Mouse (Mus musculus): ENCODE data around the gene Nsdhl.

Gene Nsdhl
- long read RNA-seq, experiment 1, transcript Nsdhl-201 (8 exons, 2,168 nt), result major isoform, 10 of 13 reads
- long read RNA-seq, experiment 1, partial matches to known transcripts, result 1 of 13 reads
- long read RNA-seq, experiment 1, other reads (novel, unspliced or antisense), result 2 of 13 reads
- long read RNA-seq, experiment 2, transcript Nsdhl-201 (8 exons, 2,168 nt), result major isoform, 28 of 35 reads
- long read RNA-seq, experiment 2, partial matches to known transcripts, result 5 of 35 reads
- long read RNA-seq, experiment 2, other reads (novel, unspliced or antisense), result 2 of 35 reads

DNA sequence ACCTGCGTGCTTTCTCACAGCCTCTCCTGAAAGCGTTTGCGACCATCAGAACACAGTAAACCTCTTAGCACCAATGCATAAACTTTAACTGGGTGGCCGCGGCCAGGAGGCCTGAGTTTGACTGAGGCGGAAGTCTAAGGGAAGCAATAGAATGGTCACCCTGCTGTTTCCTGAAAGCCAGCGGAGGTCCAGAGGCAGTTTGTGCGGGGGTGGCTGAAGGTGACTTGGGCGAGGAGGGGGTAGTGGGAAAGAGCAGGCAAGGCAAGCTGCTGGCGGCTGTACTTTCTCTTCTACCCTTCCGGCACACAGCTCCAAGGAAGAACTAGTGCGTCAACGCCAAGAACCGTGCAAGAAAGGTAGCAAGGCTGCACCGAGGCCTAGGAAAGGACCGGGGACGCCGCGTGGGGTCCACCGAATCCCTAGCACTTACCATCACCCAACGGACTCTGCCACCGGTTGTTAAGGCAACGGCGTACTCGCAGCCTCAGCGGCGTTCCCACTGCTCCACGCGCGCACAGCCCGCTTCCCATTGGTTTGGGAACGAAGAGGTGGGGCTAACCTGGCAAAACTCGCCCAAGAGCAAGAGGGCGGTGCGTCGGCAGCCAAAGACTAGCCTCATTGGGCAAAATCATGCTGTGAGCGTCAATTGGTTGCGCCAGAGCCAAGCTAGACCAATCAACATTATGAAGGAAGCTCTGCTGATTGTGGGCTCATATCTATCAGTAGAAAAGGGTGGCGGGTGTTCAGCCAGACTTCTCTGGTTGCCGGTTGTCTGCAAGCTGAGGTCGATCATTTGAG is at the start of gene Nsdhl, which contains the start of gene Cetn2:
Gene Nsdhl (plus strand): TSS at position 674 of the 798 bp plus-strand sequence.
Gene Cetn2 (minus strand): TSS at position 528 of the 798 bp plus-strand sequence.
- intact Hi-C loops (cut with DNase I), result no loop called here

GRCm38 (mm10) chrX:72895388-72896054 is 22.8 kb upstream of the Nsdhl start:
- intact Hi-C loops (cut with DNase I), result no loop called here

DNA sequence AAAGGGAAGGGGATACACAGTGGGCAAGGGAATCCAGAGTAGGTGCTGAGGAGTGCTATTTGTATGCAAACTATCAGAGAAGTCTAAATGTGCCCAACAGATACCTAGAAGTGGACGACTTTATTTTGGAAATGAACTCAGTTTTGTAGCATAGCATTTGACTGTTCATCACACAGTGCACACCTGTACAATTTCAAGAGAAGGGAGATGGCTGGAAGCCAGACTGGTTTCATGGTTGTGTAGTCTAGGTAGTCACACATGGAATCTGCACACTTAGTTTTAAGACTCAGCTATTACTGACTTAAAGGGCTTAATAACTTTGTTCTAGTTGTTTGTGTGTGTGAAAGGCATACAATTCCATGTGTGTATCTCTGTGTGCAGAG is 22.3 kb upstream of the Nsdhl start:
- intact Hi-C loops (cut with DNase I), result no loop called here

- intact Hi-C loops (cut with DNase I), result no loop called here
Measured at GRCm38 (mm10) chrX:72902530-72902929, 15.8 kb upstream of the Nsdhl start.

GRCm38 (mm10) chrX:72907619-72908403 is 10.5 kb upstream of the Nsdhl start:
- intact Hi-C loops (cut with DNase I), result no loop called here

DNA sequence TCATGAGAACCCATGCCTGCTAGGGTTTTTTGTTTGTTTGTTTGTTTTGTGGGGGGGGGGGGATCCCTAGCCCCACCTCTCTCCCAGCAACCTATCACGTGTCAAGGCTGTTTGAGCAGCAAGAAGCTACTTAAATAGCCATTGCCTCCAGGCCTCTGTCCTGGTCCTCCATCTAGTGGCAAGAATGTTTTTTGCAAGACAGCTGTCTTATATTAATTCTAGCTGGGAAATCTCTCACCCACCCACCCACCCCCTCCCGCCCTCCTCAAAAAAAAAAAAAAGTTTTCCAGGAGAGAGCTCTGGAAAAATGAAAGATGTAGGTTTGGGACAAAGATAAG is 10.0 kb upstream of the Nsdhl start:
- intact Hi-C loops (cut with DNase I), result no loop called here

DNA sequence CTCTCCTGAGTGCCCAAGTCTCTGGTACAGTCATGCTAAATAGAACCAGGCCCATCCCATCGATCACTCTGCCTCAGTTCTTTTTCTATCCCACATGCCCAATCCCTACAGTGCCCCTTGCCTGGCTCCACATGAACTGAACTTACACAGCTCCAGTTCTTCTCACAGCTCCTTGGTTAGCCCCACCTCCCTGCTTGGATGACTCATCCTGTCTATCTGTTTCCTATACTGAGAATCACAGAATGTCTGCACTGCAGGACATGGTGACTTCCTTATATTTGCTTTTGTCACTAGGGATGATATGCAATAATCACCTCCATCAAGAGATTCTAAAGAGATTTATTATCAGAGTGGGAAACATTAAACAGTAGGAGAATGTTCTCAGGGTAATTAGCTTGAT is 6.7 kb upstream of the Nsdhl start:
- intact Hi-C loops (cut with DNase I), result no loop called here

- intact Hi-C loops (cut with DNase I), result no loop called here
Measured at GRCm38 (mm10) chrX:72918682-72919059, 314 bp downstream of the Nsdhl start.

DNA sequence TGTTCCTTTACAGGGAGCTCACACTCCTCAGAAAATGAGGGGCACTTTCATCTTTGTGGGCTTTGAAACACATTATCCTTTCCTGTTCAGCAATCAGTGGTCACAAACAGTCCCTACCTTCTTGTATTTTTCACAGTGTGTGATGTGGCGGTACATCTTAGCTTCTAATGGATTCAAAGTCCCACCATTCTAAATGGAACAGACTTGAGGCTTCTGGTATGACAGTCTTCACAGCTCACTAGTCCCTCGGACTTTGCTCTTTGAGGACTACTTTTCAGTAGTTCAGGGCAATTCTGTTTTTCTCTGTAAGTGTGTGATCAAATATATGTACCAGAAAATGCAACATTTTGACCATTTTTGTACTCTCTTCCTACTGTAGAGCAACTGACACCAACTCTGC is 3.0 kb downstream of the Nsdhl start:
- intact Hi-C loops (cut with DNase I), result no loop called here

DNA sequence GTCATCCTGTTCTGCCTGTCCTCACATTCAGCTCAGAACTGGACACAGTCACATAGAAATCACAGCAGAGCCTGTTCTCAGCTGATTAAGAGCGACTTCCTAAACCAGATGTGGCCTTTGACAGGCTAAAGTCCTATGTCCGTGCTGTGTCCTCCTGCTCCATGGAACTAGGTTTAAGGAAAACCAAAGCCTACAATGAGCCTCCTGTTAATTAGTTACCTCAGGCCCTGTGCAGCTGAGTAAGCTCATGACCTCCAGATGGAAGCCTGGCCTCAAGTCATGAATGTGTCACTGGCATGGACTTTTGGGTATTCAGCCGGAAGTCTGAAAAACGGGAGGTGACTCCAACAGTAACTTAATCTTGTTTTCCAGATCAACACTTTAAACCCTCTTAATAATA is 35.1 kb downstream of the Nsdhl start:
- intact Hi-C loops (cut with DNase I), result no loop called here

DNA sequence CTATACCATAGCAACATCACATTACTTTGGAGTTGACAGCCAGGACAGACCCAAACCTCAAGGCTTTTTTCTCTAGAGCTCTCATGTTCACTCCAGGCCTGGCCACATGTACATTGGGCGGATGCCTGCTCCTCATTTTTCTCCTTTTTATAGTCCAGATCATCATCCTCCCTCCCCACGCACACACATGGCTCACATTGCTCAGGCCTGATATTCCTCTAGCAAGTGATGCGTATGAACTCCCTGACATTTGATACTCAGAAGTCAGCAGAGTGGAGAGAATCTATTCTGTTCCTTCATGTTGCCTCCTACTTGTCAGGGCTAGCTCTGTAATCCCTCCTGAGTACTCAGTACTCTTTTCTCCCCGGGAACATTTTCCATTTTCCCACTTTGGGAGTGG is 38.1 kb downstream of the Nsdhl start:
- intact Hi-C loops (cut with DNase I), result no loop called here

DNA sequence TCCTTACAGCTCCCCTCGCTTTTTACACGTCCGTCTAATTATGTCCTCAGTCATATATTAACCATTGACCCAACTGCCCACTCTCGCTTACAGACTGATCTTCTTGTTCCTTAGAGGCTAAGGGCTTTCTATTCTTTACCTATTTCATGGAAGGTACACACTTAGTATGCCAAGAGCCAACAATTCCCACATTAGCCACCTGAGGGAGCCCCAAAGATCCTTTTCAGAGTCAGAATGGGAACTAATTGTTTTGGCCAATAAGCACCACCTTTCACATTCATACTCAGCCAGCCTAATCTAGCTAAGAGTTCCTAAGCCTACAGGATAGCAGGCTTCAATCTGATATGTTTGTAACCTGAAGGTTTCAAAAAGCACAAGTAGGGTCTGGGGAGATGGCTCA is 42.1 kb downstream of the Nsdhl start:
- intact Hi-C loops (cut with DNase I), result no loop called here

DNA sequence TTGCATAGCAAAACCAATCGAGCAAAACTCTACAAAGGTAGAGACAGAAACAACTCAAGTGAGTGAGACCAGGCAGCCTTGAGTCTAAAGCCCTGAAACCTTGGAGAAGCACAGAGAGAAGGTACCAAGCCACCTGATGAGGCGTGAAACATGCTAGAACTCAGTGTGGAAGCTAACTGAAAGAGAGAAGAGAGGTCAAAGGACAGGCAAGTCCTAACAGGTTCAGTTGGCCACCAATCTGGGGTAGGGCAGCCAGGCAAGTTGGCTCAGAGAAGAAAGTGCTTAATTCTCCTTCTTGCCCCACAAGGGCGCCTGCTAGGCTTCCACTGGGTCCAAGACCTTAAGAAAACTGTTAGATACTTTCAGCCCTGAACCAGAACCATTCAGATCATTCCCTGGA is 43.2 kb downstream of the Nsdhl start:
- intact Hi-C loops (cut with DNase I), result no loop called here

GRCm38 (mm10) chrX:72962743-72963142 is 44.4 kb downstream of the Nsdhl start:
- intact Hi-C loops (cut with DNase I), result no loop called here

DNA sequence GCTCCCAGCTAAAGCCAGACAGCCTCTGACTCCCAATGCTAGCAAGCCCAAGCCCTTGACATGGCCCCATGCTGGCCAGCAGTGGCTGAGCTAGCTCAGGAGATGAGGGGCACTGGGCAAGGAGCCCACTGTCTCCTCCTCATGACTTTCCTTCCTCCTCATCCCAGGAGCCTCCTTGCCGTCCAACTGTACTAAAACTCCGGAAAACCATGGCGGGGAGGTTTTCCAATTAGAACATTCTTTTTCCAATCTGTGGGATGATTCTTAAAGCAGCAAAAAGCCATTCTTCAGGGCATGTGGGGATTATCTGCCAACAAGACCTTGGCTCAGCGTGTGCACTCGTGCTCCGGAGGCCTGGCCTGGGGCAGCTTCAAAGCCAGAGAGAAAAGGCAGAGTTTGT is 64.5 kb downstream of the Nsdhl start:
- intact Hi-C loops (cut with DNase I), result no loop called here

- intact Hi-C loops (cut with DNase I), result no loop called here
Measured at GRCm38 (mm10) chrX:72985607-72986006, 67.2 kb downstream of the Nsdhl start.

- intact Hi-C loops (cut with DNase I), result no loop called here
Measured at GRCm38 (mm10) chrX:72986841-72987519, 68.6 kb downstream of the Nsdhl start, which contains the start of gene Zfp185. Gene Zfp185 (plus strand): TSS chrX:72987339.

DNA sequence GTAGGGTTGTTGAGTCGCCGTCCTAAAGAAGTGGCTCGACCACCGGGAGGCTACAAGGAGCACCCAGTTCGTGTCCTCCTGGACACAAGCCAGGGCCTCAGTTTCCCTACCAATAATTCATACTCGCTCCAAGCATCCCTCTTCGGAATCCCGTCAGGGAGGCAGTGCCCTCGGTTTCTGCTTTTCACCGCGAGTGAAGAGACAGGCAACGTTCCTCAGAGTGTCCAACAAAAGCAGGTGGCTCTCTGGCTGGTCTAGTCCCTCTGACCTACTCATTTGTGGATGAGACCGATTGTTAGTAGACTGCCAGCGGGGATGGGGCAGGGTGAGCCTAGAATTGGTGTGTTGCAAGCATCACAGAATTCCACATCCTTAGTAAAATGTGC is 69.2 kb downstream of the Nsdhl start:
- intact Hi-C loops (cut with DNase I), result no loop called here

- intact Hi-C loops (cut with DNase I), result no loop called here
Measured at GRCm38 (mm10) chrX:72988431-72988830, 70.1 kb downstream of the Nsdhl start.

GRCm38 (mm10) chrX:72990581-72990980 is 72.2 kb downstream of the Nsdhl start:
- intact Hi-C loops (cut with DNase I), result no loop called here

All from adrenal gland (tissue).